Mouse (Mus musculus): ENCODE data around the gene Tmprss11e.

GRCm38 (mm10) chr5:86742796-86743195, 2.8 kb downstream of the Tmprss11e start:
- no peak for TF ChIP-seq GATA1 (IDR thresholded peaks at IDR 0.05; ENCODE audit: low read length)
- TF ChIP-seq TAL1 (IDR thresholded peaks at IDR 0.05; ENCODE audit: low read length) = no peak

Measured in erythroblast, embryonic 14.5 days (primary cell).